Mouse (Mus musculus): ENCODE measurements around the gene Wwc2.

- TF ChIP-seq CTCF (IDR thresholded peaks at IDR 0.05; ENCODE audit: control insufficient read depth, insufficient read depth, insufficient replicate concordance, low read depth, low read length) (peak; percentile 83; the same call in 1 of the 2 replicates), POLR2A (IDR thresholded peaks at IDR 0.05; ENCODE audit: control insufficient read depth, low read depth, low read length) (no peak)
Observed at GRCm38 (mm10) chr8:47867067-47867466, 123.7 kb downstream of the Wwc2 start.
